Comparison of ENCODE assay signal across 8 mouse cellular contexts in the genomic region with DNA sequence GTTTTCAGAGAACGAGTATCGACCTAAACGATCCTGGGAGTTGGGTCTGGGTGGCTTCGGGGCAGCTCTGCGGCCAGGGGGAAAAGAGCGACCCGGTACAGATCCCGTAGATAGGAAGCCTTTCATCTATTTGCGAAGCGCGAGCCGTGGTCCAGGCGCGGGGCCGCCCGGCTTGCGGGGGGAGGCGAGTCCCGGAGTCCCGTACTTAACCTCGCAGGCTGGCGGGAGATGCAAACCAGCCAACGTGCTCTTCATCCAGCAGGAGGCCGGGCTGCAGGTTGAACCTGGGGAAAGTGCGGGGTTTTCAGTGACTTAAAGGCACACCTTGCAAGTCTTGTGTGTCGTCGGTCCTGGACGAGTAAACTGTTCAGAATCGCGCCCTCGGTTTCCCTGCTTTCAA. TPM values are rescaled to one million over a fixed set of nuclear protein-coding genes. Genes with fewer than 3 reads are reported as not detected.
DNase-seq lines count a peak whose midpoint lies in the region; ATAC-seq and TF ChIP-seq lines count a peak whose summit lies in the region.

No protein-coding gene starts in this region.

- peak overlapping the region; percentile 82 for H3K4me2 ChIP-seq in heart, embryonic 16.5 days (ENCODE audit: low read depth, low read length)
- peak overlapping the region; percentile 87 for H3K4me2 ChIP-seq in CH12.LX (ENCODE audit: insufficient read depth, low read depth, poor library complexity, severe bottlenecking)
- peak overlapping the region; percentile 76 for H3K4me2 ChIP-seq in hindbrain, embryonic 13.5 days

- peaks cover 34% of the 10 kb centered on the region for H3K79me2 ChIP-seq in CH12.LX (replicated peaks; ENCODE audit: control insufficient read depth, extremely low read depth, insufficient read depth, poor library complexity, severe bottlenecking)

- ATAC-seq in heart, embryonic 16.5 days (replicated peaks; ENCODE audit: extremely low read depth, insufficient read depth, low FRiP score) = peak; percentile 9
- peak; percentile 68 for ATAC-seq in hindbrain, embryonic 13.5 days (ENCODE audit: low FRiP score)

- DNase-seq in heart, adult 8-10 months (ENCODE audit: low spot score) = no peak
- DNase-seq in CH12.LX (ENCODE audit: extremely low read depth) = peak; percentile 56
- peak; percentile 23 for DNase-seq in c-Kit-positive CD71-positive TER-119-negative erythroid progenitor cells, embryonic 14.5 days (ENCODE audit: low read depth)
- DNase-seq in lung, postnatal 10 days = peak; percentile 46
- peak; percentile 68 for DNase-seq in thymus, postnatal 14 days
- no peak for DNase-seq in cerebellum, postnatal 10 days

- TF ChIP-seq RAD21 in CH12.LX (IDR thresholded peaks at IDR 0.05; ENCODE audit: low read depth, low read length) = no peak

- under 1% methylated on average over 31 of the region's 31 CpGs for WGBS in heart, embryonic 16.5 days
- WGBS in hindbrain, embryonic 13.5 days = under 1% methylated on average over 31 of the region's 31 CpGs

- TF ChIP-seq POLR2A in CH12.LX (IDR thresholded peaks at IDR 0.05; ENCODE audit: low read depth, low read length) = no peak

- dilution Hi-C loops in CH12.LX (cut with MboI; ENCODE audit: extremely low pct_ligation_motif_present, extremely low pct_unique_long_range_greater_than_20kb, low sequenced_read_pairs) = no loop called here

- peaks cover 13% of the 10 kb centered on the region for H3K4me1 ChIP-seq in heart, embryonic 16.5 days (ENCODE audit: control insufficient read depth, insufficient read depth, low read length)
- H3K4me1 ChIP-seq in CH12.LX (ENCODE audit: control insufficient read depth in 1 of 2, insufficient read depth in 2 of 2) = peaks cover 7 to 44% of the 10 kb centered on the region in 2 experiments
- peaks cover 25% of the 10 kb centered on the region for H3K4me1 ChIP-seq in hindbrain, embryonic 13.5 days (replicated peaks)

- peak overlapping the region; percentile 74 for H3K9ac ChIP-seq in heart, embryonic 16.5 days (ENCODE audit: low read length)
- H3K9ac ChIP-seq in CH12.LX (ENCODE audit: insufficient read depth, low read depth) = peak overlapping the region; percentile 70
- H3K9ac ChIP-seq in hindbrain, embryonic 13.5 days = peak overlapping the region; percentile 94

- H3K36me3 ChIP-seq in heart, embryonic 16.5 days (ENCODE audit: control insufficient read depth, insufficient read depth) = peaks cover 30% of the 10 kb centered on the region
- peaks cover 30 to 69% of the 10 kb centered on the region in 2 experiments for H3K36me3 ChIP-seq in CH12.LX (replicated peaks in 1 of 2; ENCODE audit: control insufficient read depth in 1 of 2, insufficient read depth in 1 of 2, low read length in 1 of 2)
- peaks cover 44% of the 10 kb centered on the region for H3K36me3 ChIP-seq in hindbrain, embryonic 13.5 days

- no peaks in the 10 kb centered on the region for H3K27me3 ChIP-seq in heart, embryonic 16.5 days (ENCODE audit: control insufficient read depth, insufficient read depth, low read length)
- no peaks in the 10 kb centered on the region for H3K27me3 ChIP-seq in CH12.LX (replicated peaks)
- no peaks in the 10 kb centered on the region for H3K27me3 ChIP-seq in hindbrain, embryonic 13.5 days

- H3K4me3 ChIP-seq in heart, embryonic 16.5 days (ENCODE audit: low read length) = peak overlapping the region; percentile 95
- peak overlapping the region; percentile 85 to 99 (median 86) for H3K4me3 ChIP-seq in CH12.LX (replicated peaks in 1 of 3; ENCODE audit: low read depth in 2 of 3, low read length in 2 of 3, poor library complexity in 1 of 3)
- peak overlapping the region; percentile 80 for H3K4me3 ChIP-seq in hindbrain, embryonic 13.5 days

- peak overlapping the region; percentile 38 for H3K27ac ChIP-seq in heart, embryonic 16.5 days (ENCODE audit: low read length)
- H3K27ac ChIP-seq in CH12.LX (ENCODE audit: insufficient read depth, low read depth) = no peak overlapping the region
- peak overlapping the region; percentile 88 for H3K27ac ChIP-seq in hindbrain, embryonic 13.5 days

- TF ChIP-seq EP300 in CH12.LX (IDR thresholded peaks at IDR 0.05; ENCODE audit: low read length) = no peak

- in situ Hi-C loops in CH12.LX (cut with MboI; ENCODE audit: low pct_ligation_motif_present, low pct_unique_long_range_greater_than_20kb, low sequenced_read_pairs) = no loop called here

- TF ChIP-seq CTCF in CH12.LX (conservative IDR thresholded peaks at IDR 0.05 in 1 of 2, IDR thresholded peaks at IDR 0.05 in 1 of 2; ENCODE audit: low read depth in 2 of 2, low read length in 2 of 2) = no peak

- no peaks in the 10 kb centered on the region for H3K9me3 ChIP-seq in heart, embryonic 16.5 days (replicated peaks; ENCODE audit: control insufficient read depth, low read length)
- no peaks in the 10 kb centered on the region for H3K9me3 ChIP-seq in CH12.LX (replicated peaks; ENCODE audit: low read length)
- no peaks in the 10 kb centered on the region for H3K9me3 ChIP-seq in hindbrain, embryonic 13.5 days

TF ChIP-seq in CH12.LX, 34 proteins besides CTCF, POLR2A, EP300 and RAD21 (continues in another document):
- TF ChIP-seq NELFE (IDR thresholded peaks at IDR 0.05; ENCODE audit: low read depth, low read length) (peak; percentile 34; the same call in 1 of the 2 replicates), MEF2A (IDR thresholded peaks at IDR 0.05; ENCODE audit: borderline replicate concordance, low read depth, low read length) (no peak), UBTF (IDR thresholded peaks at IDR 0.05; ENCODE audit: low read depth, low read length) (0 out of 2 replicates have a peak, but pooled peaks have one; percentile 50), GABPA (IDR thresholded peaks at IDR 0.05; ENCODE audit: insufficient replicate concordance, low read depth, low read length) (no peak), TBP (conservative IDR thresholded peaks at IDR 0.05; ENCODE audit: low read depth, low read length) (no peak), NRF1 (IDR thresholded peaks at IDR 0.05; ENCODE audit: low read depth, low read length) (no peak), CHD2 (IDR thresholded peaks at IDR 0.05; ENCODE audit: low read length) (no peak), MYC (IDR thresholded peaks at IDR 0.05; ENCODE audit: low read depth, low read length) (no peak), ZNF384 (IDR thresholded peaks at IDR 0.05; ENCODE audit: low read depth, low read length) (no peak), HCFC1 (IDR thresholded peaks at IDR 0.05; ENCODE audit: low read depth, low read length) (no peak), MAFK (IDR thresholded peaks at IDR 0.05; ENCODE audit: insufficient replicate concordance, low read length) (no peak), BHLHE40 (IDR thresholded peaks at IDR 0.05; ENCODE audit: low read depth, low read length) (0 out of 2 replicates have a peak, but pooled peaks have one; percentile 11), ZKSCAN1 (IDR thresholded peaks at IDR 0.05; ENCODE audit: borderline replicate concordance, low read depth, low read length) (no peak), MXI1 (IDR thresholded peaks at IDR 0.05; ENCODE audit: low read depth, low read length) (no peak; the same call in 1 of the 2 replicates), CHD1 (IDR thresholded peaks at IDR 0.05; ENCODE audit: low read depth, low read length) (no peak), SIN3A (IDR thresholded peaks at IDR 0.05; ENCODE audit: low read length) (peak; percentile 78; the same call in 1 of the 2 replicates), ZC3H11A (IDR thresholded peaks at IDR 0.05; ENCODE audit: low read depth, low read length) (no peak), SMC3 (IDR thresholded peaks at IDR 0.05; ENCODE audit: low read depth, low read length) (no peak), USF1 (IDR thresholded peaks at IDR 0.05; ENCODE audit: low read depth, low read length) (no peak), KAT2A (IDR thresholded peaks at IDR 0.05; ENCODE audit: insufficient replicate concordance, low read length) (0 out of 2 replicates have a peak, but pooled peaks have one; percentile 33), POLR2AphosphoS2 (IDR thresholded peaks at IDR 0.05; ENCODE audit: low read depth, low read length) (no peak), PAX5 (IDR thresholded peaks at IDR 0.05; ENCODE audit: low read length) (no peak), ZMIZ1 (IDR thresholded peaks at IDR 0.05; ENCODE audit: low read depth, low read length) (0 out of 2 replicates have a peak, but pooled peaks have one; percentile 11), IRF4 (IDR thresholded peaks at IDR 0.05; ENCODE audit: low read depth, low read length) (peak; percentile 41; the same call in 1 of the 2 replicates), JUN (IDR thresholded peaks at IDR 0.05; ENCODE audit: insufficient read depth, low read depth, low read length) (no peak), JUND (conservative IDR thresholded peaks at IDR 0.05; ENCODE audit: low read depth, low read length) (no peak), RCOR1 (conservative IDR thresholded peaks at IDR 0.05; ENCODE audit: low read depth, low read length) (0 out of 2 replicates have a peak, but pooled peaks have one; percentile 61), ELF1 (IDR thresholded peaks at IDR 0.05; ENCODE audit: low read depth, low read length) (no peak), ETS1 (conservative IDR thresholded peaks at IDR 0.05; ENCODE audit: low read depth, low read length) (no peak), MAZ (IDR thresholded peaks at IDR 0.05; ENCODE audit: low read depth, low read length) (0 out of 2 replicates have a peak, but pooled peaks have one; percentile 35), USF2 (conservative IDR thresholded peaks at IDR 0.05; ENCODE audit: low read depth, low read length) (no peak), E2F4 (IDR thresholded peaks at IDR 0.05; ENCODE audit: insufficient replicate concordance, low read depth, low read length) (0 out of 2 replicates have a peak, but pooled peaks have one; percentile 10)

RNA-seq across cellular contexts. Expression of a gene that starts 0.3 kb away (rescaled TPM):
- 22.8 and 25.4 TPM in 2 replicates for polyA plus RNA-seq in heart, embryonic 16.5 days (2015; fragmentation: Nextera tagmentation; extraction: Ambion mirVana)
- 10 to 100 TPM; 33.7 to 42.1 (median 38.8) TPM for total RNA-seq in heart, adult 8-10 months (2022)
- 23.4 and 25.9 TPM in 2 replicates for total RNA-seq in CH12.LX (2012; rRNA removed)
- 24.8 and 25.8 TPM in 2 replicates for total RNA-seq in CH12.LX (2014; rRNA removed)
- polyA plus RNA-seq in CH12.LX (2012; ENCODE audit: insufficient read length, low read depth) = 79.2 and 81.9 TPM in 2 replicates
- 50.0 and 53.8 TPM in 2 replicates for polyA plus RNA-seq in hindbrain, embryonic 13.5 days (2015; fragmentation: Nextera tagmentation; extraction: Ambion mirVana)

RNA-seq across cellular contexts. Expression of a gene that starts 0.5 kb away (rescaled TPM):
- polyA plus RNA-seq in heart, embryonic 16.5 days (2015; fragmentation: Nextera tagmentation; extraction: Ambion mirVana) = 24.2 and 25.5 TPM in 2 replicates
- 10 to 100 TPM; 13.7 to 15.1 (median 14.3) TPM for total RNA-seq in heart, adult 8-10 months (2022)
- total RNA-seq in CH12.LX (2012; rRNA removed) = 17.5 and 20.6 TPM in 2 replicates
- 38.3 and 38.7 TPM in 2 replicates for total RNA-seq in CH12.LX (2014; rRNA removed)
- 29.5 and 30.6 TPM in 2 replicates for polyA plus RNA-seq in CH12.LX (2012; ENCODE audit: insufficient read length, low read depth)
- 33.7 and 42.1 TPM in 2 replicates for polyA plus RNA-seq in hindbrain, embryonic 13.5 days (2015; fragmentation: Nextera tagmentation; extraction: Ambion mirVana)

Comparison
In these comparisons a context has a peak if more than half of its experiments do, and no peak if none do; other contexts are left out.
1. DNase-seq: peak in CH12.LX (single experiment), c-Kit-positive CD71-positive TER-119-negative erythroid progenitor cells, embryonic 14.5 days (single experiment), lung, postnatal 10 days (single experiment) and thymus, postnatal 14 days (single experiment); none in heart, adult 8-10 months (single experiment) and cerebellum, postnatal 10 days (0 of 2).
2. Peak in every context shown above with its lines, with median percentiles within 50 percentile points of each other: H3K4me2 ChIP-seq, H3K4me3 ChIP-seq and H3K9ac ChIP-seq.